11 mouse cellular contexts compared by ENCODE assay signal in the genomic region with DNA sequence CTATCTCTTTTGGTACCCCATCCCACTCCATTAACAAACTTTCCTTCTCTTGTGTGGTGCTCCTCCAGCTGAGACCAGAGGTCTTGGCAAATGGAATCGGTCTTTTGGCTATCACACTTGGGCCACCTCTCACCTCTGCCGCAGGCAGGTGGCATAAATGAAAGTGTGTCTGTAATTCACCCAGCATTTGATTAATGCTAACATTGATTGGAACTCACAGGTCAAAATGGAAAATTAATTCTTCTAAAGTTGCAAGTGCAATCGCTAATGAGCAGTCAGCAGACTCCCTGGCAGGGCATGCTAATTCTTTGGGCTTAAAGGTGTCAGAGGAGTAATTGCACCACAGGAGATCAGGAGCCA. TPM values are rescaled to one million over a fixed set of nuclear protein-coding genes. Genes with fewer than 3 reads are reported as not detected.
DNase-seq lines count a peak whose midpoint lies in the region; ATAC-seq and TF ChIP-seq lines count a peak whose summit lies in the region.
"Had no signal": no experiment of that assay in that cellular context is flagged by ENCODE, and none has a peak within 500 bp of the region (broad histone marks: within the 10 kb centered on the region; RNA-seq: fewer than 3 reads in every experiment).

No protein-coding gene starts in this region.

- no peak for ATAC-seq in embryonic facial prominence, embryonic 15.5 days (ENCODE audit: insufficient number of reproducible peaks, low FRiP score, low TSS enrichment, low read depth)
- ATAC-seq in limb, embryonic 12.5 days (ENCODE audit: insufficient number of reproducible peaks, insufficient read depth, low FRiP score, low TSS enrichment, low read depth), result no peak

- no peaks in the 10 kb centered on the region for H3K9me3 ChIP-seq in embryonic facial prominence, embryonic 15.5 days (replicated peaks)
- H3K9me3 ChIP-seq in limb, embryonic 12.5 days, result no peaks in the 10 kb centered on the region

- no peak for TF ChIP-seq CTCF in cortical plate, adult 2 months (IDR thresholded peaks at IDR 0.05; ENCODE audit: extremely low read depth, insufficient read depth, low read length)

- no peak for TF ChIP-seq POLR2A in cortical plate, adult 2 months (IDR thresholded peaks at IDR 0.05; ENCODE audit: extremely low read depth, insufficient read depth, low read length)

- no peaks in the 10 kb centered on the region for H3K27me3 ChIP-seq in embryonic facial prominence, embryonic 15.5 days
- H3K27me3 ChIP-seq in limb, embryonic 12.5 days, result no peaks in the 10 kb centered on the region

- H3K4me3 ChIP-seq in cortical plate, adult 2 months (ENCODE audit: insufficient read depth, low read length), result 0 out of 2 replicates have a peak overlapping the region, but pooled peaks have one; percentile 23
- peak overlapping the region; percentile 22; the same call in 1 of the 2 replicates for H3K4me3 ChIP-seq in embryonic facial prominence, embryonic 15.5 days (replicated peaks)
- peak overlapping the region; percentile 16 for H3K4me3 ChIP-seq in limb, embryonic 12.5 days (replicated peaks)

- H3K27ac ChIP-seq in cortical plate, adult 2 months (ENCODE audit: insufficient read depth, low read length), result no peak overlapping the region
- no peak overlapping the region for H3K27ac ChIP-seq in embryonic facial prominence, embryonic 15.5 days (replicated peaks)
- H3K27ac ChIP-seq in limb, embryonic 12.5 days, result no peak overlapping the region

- WGBS in embryonic facial prominence, embryonic 15.5 days, result 68% methylated on average over 3 of the region's 3 CpGs
- WGBS in limb, embryonic 12.5 days, result 35% methylated on average over 3 of the region's 3 CpGs

- no peak overlapping the region for H3K9ac ChIP-seq in embryonic facial prominence, embryonic 15.5 days
- no peak overlapping the region for H3K9ac ChIP-seq in limb, embryonic 12.5 days (replicated peaks)

- H3K36me3 ChIP-seq in embryonic facial prominence, embryonic 15.5 days, result no peaks in the 10 kb centered on the region
- H3K36me3 ChIP-seq in limb, embryonic 12.5 days, result no peaks in the 10 kb centered on the region

- no peaks in the 10 kb centered on the region; the same call in 1 of the 2 replicates for H3K4me1 ChIP-seq in cortical plate, adult 2 months (ENCODE audit: control insufficient read depth, insufficient read depth, low read length)
- peaks cover 4% of the 10 kb centered on the region; the same call in 1 of the 2 replicates for H3K4me1 ChIP-seq in embryonic facial prominence, embryonic 15.5 days
- H3K4me1 ChIP-seq in limb, embryonic 12.5 days (replicated peaks), result peaks cover 9% of the 10 kb centered on the region

- peak; percentile 4 for DNase-seq in kidney, adult 18-20 months
- DNase-seq in kidney, adult 9 months, result no peak
- DNase-seq in adrenal gland, postnatal 25 days, result no peak
- DNase-seq in ovary, postnatal 14 days (ENCODE audit: low spot score), result no peak
- no peak for DNase-seq in right cerebral cortex, postnatal 14 days
- DNase-seq: lung, adult 2 months had no signal

- H3K4me2 ChIP-seq in embryonic facial prominence, embryonic 15.5 days (replicated peaks), result peak overlapping the region; percentile 42
- peak overlapping the region; percentile 46 for H3K4me2 ChIP-seq in limb, embryonic 12.5 days

RNA-seq across cellular contexts. Expression of a gene that starts 3.2 kb away (rescaled TPM):
- not detected in 2 replicates for polyA plus RNA-seq in cortical plate, adult 2 months (2012; rRNA removed)
- not detected in 2 replicates for polyA plus RNA-seq in embryonic facial prominence, embryonic 15.5 days (2015; fragmentation: Nextera tagmentation; extraction: Ambion mirVana)
- polyA plus RNA-seq in limb, embryonic 12.5 days (2016; fragmentation: Nextera tagmentation; extraction: Ambion mirVana), result not detected in 2 replicates
- not detected in 2 replicates for total RNA-seq in adrenal gland, postnatal 25 days (2021)
- total RNA-seq: MEL had no signal
- polyA plus RNA-seq: large intestine, adult 2 months; lung, adult 2 months had no signal

RNA-seq across cellular contexts. Expression of a gene that starts 39.3 kb away (rescaled TPM):
- polyA plus RNA-seq in cortical plate, adult 2 months (2012; rRNA removed), result 0.30 and 0.44 TPM in 2 replicates
- polyA plus RNA-seq in embryonic facial prominence, embryonic 15.5 days (2015; fragmentation: Nextera tagmentation; extraction: Ambion mirVana), result 2.8 and 3.0 TPM in 2 replicates
- polyA plus RNA-seq in limb, embryonic 12.5 days (2016; fragmentation: Nextera tagmentation; extraction: Ambion mirVana), result 1.6 and 2.5 TPM in 2 replicates
- 0.21 and 0.24 TPM in 2 replicates for total RNA-seq in adrenal gland, postnatal 25 days (2021)
- total RNA-seq: MEL had no signal
